Mouse (Mus musculus): ENCODE measurements around the gene Olfr76.
"Not testable (repeated sequence)": the region's sequence is repeated elsewhere in the genome, so short reads cannot be mapped to it uniquely, and the experiment has no call there.

- TF ChIP-seq CHD1 (IDR thresholded peaks at IDR 0.05; ENCODE audit: low read depth, low read length); CTCF (conservative IDR thresholded peaks at IDR 0.05 in 1 of 2, IDR thresholded peaks at IDR 0.05 in 1 of 2; ENCODE audit: low read depth in 2 of 2, low read length in 2 of 2); USF1 (IDR thresholded peaks at IDR 0.05; ENCODE audit: low read depth, low read length); PAX5 (IDR thresholded peaks at IDR 0.05; ENCODE audit: low read length); HCFC1 (IDR thresholded peaks at IDR 0.05; ENCODE audit: low read depth, low read length); USF2 (conservative IDR thresholded peaks at IDR 0.05; ENCODE audit: low read depth, low read length): not testable (repeated sequence)
Measured at GRCm38 (mm10) chr19:12069546-12069945, 53.5 kb downstream of the Olfr76 start.
